Mouse (Mus musculus) testis, adult 2 months (tissue): ENCODE data around the gene Mre11a.
"Not testable (repeated sequence)": the region's sequence is repeated elsewhere in the genome, so short reads cannot be mapped to it uniquely, and the experiment has no call there.

Experiments used
- CTCF ChIP-seq: fragments of 200-500 bp; IDR thresholded peaks from 2 replicates; pipeline ENCODE4 v1.5.1; 2012; ENCODE audit warnings: low read depth, mild to moderate bottlenecking, inconsistent platforms, low read length, moderate library complexity; ENCODE audit not compliant: control insufficient read depth, insufficient read depth, insufficient replicate concordance
- POLR2A ChIP-seq: fragments of 200-500 bp; IDR thresholded peaks from 2 replicates; pipeline ENCODE4 v1.6.1; 2012; ENCODE audit warnings: low read depth, mild to moderate bottlenecking, inconsistent platforms, low read length, moderate library complexity; ENCODE audit not compliant: control insufficient read depth

DNA sequence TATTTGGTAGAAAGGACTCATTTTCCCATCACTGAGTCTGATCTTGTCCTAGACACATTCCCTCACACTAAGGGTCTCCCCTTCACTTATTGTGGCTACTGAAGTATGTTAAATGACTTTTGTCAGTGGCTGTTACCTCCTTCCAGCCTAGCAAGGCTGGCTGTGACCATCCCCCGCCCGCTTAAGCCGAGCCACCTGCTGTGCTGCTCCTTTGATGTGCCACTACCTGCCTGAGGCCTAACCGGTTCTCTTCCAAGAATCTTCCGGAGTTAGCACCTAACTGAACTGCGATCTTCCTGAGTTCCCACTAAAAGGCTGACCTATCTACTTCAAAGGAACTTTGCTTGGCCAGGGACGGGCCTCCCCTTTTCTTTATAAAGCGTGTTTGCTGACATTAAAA lies 92.1 kb downstream of the Mre11a start:
- not testable (repeated sequence) for TF ChIP-seq CTCF, POLR2A
